ENCODE assay signal across 11 mouse cellular contexts in genomic region chr10:21609583-21609982, GRCm38 (mm10). TPM values are rescaled to one million over a fixed set of nuclear protein-coding genes. Genes with fewer than 3 reads are reported as not detected.
A peak's percentile ranks its signal among the peaks of the same experiment; 100 is the strongest.
DNase-seq lines count a peak whose midpoint lies in the region; ATAC-seq and TF ChIP-seq lines count a peak whose summit lies in the region.
"Had no signal": no experiment of that assay in that cellular context is flagged by ENCODE, and none has a peak within 500 bp of the region (broad histone marks: within the 10 kb centered on the region; RNA-seq: fewer than 3 reads in every experiment).

No protein-coding gene starts in this region.

- H3ac ChIP-seq in myocyte (ENCODE audit: control insufficient read depth, insufficient read length), result no peak overlapping the region

- H3K4me3 ChIP-seq in lung, adult 2 months (replicated peaks; ENCODE audit: extremely low read depth, low read depth, low read length), result no peak overlapping the region
- H3K4me3 ChIP-seq in myocyte, result no peak overlapping the region
- no peak overlapping the region for H3K4me3 ChIP-seq in forebrain, embryonic 13.5 days

- no peak for TF ChIP-seq CTCF in lung, adult 2 months (IDR thresholded peaks at IDR 0.05; ENCODE audit: insufficient read depth, low read length)

- peaks cover 3% of the 10 kb centered on the region for H3K4me1 ChIP-seq in lung, adult 2 months (ENCODE audit: control insufficient read depth, insufficient read depth, low read length)
- H3K4me1 ChIP-seq in forebrain, embryonic 13.5 days, result peaks cover 9% of the 10 kb centered on the region

- no peak for ATAC-seq in forebrain, embryonic 13.5 days
- ATAC-seq: Patski had no signal

- no peaks in the 10 kb centered on the region for H3K79me2 ChIP-seq in myocyte (ENCODE audit: control insufficient read depth, insufficient read depth)

- no peaks in the 10 kb centered on the region for H3K9me3 ChIP-seq in forebrain, embryonic 13.5 days (replicated peaks)

- TF ChIP-seq POLR2A in lung, adult 2 months (IDR thresholded peaks at IDR 0.05; ENCODE audit: borderline replicate concordance, extremely low read depth, low read depth, low read length), result no peak
- TF ChIP-seq POLR2A in myocyte (IDR thresholded peaks at IDR 0.05; ENCODE audit: insufficient read length, low read depth), result no peak

- no peak overlapping the region for H3K27ac ChIP-seq in forebrain, embryonic 13.5 days

- H3K27me3 ChIP-seq in myocyte (ENCODE audit: control insufficient read depth, insufficient read depth, insufficient read length), result no peaks in the 10 kb centered on the region
- H3K27me3 ChIP-seq in forebrain, embryonic 13.5 days, result no peaks in the 10 kb centered on the region
- H3K27me3 ChIP-seq: Patski had no signal

- DNase-seq in lung, adult 18-20 months, result peak; percentile 62 to 66
- DNase-seq in lung, adult 2 months, result no peak
- peak; percentile 54 for DNase-seq in brain, adult 2 months (ENCODE audit: low read depth, low spot score)
- DNase-seq in kidney, adult 9 months, result peak; percentile 91
- DNase-seq in right cerebral cortex, postnatal 4 days, result no peak
- DNase-seq: thymus, postnatal 14 days had no signal

- WGBS in lung, adult 2 months, result 51% methylated on average over 2 of the region's 2 CpGs
- WGBS in forebrain, embryonic 13.5 days, result 69% methylated on average over 2 of the region's 2 CpGs

- H3K36me3 ChIP-seq in myocyte (ENCODE audit: control insufficient read depth, insufficient read depth), result no peaks in the 10 kb centered on the region
- H3K36me3 ChIP-seq in forebrain, embryonic 13.5 days (ENCODE audit: poor library complexity, severe bottlenecking), result no peaks in the 10 kb centered on the region

- no peak overlapping the region for H3K9ac ChIP-seq in forebrain, embryonic 13.5 days

- no peak overlapping the region for H3K4me2 ChIP-seq in myocyte (ENCODE audit: low read depth)
- H3K4me2 ChIP-seq in forebrain, embryonic 13.5 days, result no peak overlapping the region

TF ChIP-seq in myocyte, 11 proteins besides CTCF, POLR2A, EP300 and RAD21:
- TF ChIP-seq CEBPB (IDR thresholded peaks at IDR 0.05; ENCODE audit: insufficient read depth, poor library complexity, severe bottlenecking), result 0 out of 2 replicates have a peak, but pooled peaks have one; percentile 53
- no peak for TF ChIP-seq USF1 (IDR thresholded peaks at IDR 0.05; ENCODE audit: low read depth)

RNA-seq across cellular contexts. Expression of gene 1700020N01Rik, which starts 16.6 kb away (rescaled TPM):
- polyA plus RNA-seq in lung, adult 2 months (2012; rRNA removed), result not detected in 2 replicates
- not detected for polyA plus RNA-seq in myocyte (2012; fragmentation: generic; extraction: Trizol)
- not detected in 2 replicates for polyA plus RNA-seq in forebrain, embryonic 13.5 days (2015; fragmentation: Nextera tagmentation; extraction: Ambion mirVana)
- polyA plus RNA-seq: intestine, embryonic 14.5 days; lung, embryonic 16.5 days; Patski had no signal

Comparison
In these comparisons a context has a peak if more than half of its experiments do, and no peak if none do; other contexts are left out.
1. DNase-seq: peak in lung, adult 18-20 months (2 of 2), brain, adult 2 months (single experiment) and kidney, adult 9 months (single experiment); none in lung, adult 2 months (single experiment) and right cerebral cortex, postnatal 4 days (single experiment).